Mouse (Mus musculus) left cerebral cortex, adult 9 months (tissue): ENCODE data around the gene Ap1b1.

ENCODE experiments used
- DNase-seq, 2 experiments: peaks; one replicate each; pipeline ENCODE4 v3.0.0; 2022; ENCODE audit warnings: low spot score in 2 of 2

Ap1b1 gene

GRCm38 (mm10) chr11:5032706-5033105 is 46.1 kb downstream of the Ap1b1 start:
- no peak for DNase-seq

GRCm38 (mm10) chr11:5033136-5033535 is 46.5 kb downstream of the Ap1b1 start:
- DNase-seq: no peak

DNA sequence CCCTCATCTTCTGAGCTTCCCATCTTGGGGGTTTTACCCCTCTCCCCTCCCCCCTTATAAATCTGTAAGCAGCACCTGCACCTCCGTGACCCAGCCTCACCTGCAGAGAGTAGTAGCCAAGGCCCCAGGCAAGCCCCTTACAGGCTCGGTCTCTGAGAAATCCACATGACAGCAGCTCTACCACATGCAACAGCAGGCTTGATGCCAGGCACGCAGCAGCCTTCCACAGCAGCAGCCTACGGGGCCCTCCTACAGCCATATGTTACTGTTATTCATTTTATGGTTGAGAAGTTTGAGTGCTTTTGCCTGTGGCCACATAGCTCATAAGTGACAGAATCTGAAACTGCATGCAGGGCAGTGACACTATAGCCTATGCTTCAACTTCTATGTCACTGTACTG is 48.8 kb downstream of the Ap1b1 start:
- peak in 1 of 2 experiments; percentile 86 for DNase-seq

DNA sequence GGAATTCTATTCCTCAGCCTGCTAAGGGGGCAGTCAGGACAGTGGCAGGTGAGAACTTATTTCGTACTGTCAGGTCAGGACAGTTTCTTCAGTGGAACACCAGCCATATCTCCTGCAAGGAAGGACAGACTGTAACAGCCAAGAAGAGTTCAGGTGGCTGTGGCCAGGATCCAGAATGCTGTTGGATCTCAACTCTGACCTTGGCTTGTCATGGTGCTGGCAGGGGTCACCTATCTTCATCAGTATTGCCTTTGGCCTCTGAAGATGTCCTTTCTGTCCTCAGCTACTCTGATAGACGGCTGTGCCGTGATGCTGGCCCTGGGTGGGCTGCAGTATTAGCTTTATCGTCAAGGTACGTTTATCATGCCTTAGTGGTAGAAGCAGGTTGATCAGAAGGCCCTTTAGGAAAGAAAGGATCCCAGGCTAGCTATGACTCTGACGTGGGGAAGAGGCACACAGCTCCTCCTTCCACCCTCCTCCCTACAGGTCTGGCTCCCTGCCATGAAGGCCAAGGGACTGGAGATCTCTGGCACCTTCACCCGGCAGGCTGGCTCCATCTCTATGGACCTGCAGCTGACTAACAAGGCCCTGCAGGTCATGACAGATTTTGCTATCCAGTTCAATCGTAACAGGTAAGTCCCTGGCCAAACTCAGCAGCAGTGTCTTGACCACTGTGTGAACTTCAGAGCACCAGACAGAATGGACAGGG is 50.7 kb downstream of the Ap1b1 start:
- no peak for DNase-seq

DNA sequence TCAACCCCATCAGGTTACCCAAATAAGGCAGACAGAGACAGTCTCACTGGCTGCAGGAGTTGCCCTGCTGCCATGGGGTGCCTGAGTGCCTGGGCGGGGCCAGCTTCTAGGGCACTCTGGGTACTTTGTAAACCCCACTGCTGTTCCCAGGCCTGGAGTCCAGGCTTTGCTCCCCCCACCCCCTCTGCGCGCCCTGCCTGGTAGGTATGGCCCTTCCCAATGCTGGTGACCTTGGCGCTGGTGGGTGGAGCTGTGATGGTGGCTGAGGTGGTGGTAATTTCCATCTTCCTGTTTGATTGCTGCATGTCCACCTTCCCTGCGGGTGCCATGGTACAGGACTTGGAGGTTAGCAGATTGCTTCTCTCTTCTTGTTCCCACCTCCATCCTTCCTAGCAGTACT is 54.0 kb downstream of the Ap1b1 start:
- no peak for DNase-seq

GRCm38 (mm10) chr11:5041144-5041780 is 54.6 kb downstream of the Ap1b1 start:
- peak in 1 of 2 experiments; percentile 79 for DNase-seq

DNA sequence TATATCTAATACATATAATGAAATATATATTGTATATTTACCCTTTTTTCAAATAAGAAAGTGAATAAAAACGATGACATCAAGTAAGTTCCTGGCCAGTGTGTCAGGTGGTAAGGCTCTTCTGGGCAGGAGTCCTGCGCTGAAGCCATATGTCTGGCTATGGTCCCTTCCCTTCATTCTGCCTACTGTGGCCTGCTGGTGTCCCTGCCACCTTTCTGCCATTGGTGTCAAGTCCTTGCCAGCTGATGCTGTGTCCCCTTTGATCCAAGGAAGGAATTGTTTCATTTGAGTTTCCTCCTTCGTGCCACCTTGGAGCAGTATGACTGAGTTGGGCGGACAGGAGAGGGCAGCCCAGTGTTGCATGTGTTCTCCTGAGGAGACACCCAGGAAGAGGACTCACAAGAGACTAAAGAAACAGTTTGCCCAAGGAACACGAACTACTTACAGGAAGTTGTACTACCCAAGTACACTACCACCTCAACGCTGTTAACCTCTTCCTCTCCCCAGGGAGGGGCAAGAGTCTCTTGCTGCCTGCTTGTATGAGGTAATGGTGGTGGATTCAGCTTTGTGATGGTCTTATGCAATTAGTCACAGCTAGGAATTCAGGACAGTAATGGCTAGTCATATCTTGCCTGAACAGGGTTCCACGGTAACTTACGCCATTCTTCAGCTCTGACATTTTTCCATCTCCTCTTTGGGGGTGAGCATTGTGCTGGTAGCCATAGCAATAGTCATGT is 56.2 kb downstream of the Ap1b1 start:
- no peak for DNase-seq

- DNase-seq: peak in 1 of 2 experiments; percentile 67
Measured at GRCm38 (mm10) chr11:5046321-5046926, 59.8 kb downstream of the Ap1b1 start.

- no peak for DNase-seq
Measured at GRCm38 (mm10) chr11:5051629-5052028, 65.0 kb downstream of the Ap1b1 start.

DNA sequence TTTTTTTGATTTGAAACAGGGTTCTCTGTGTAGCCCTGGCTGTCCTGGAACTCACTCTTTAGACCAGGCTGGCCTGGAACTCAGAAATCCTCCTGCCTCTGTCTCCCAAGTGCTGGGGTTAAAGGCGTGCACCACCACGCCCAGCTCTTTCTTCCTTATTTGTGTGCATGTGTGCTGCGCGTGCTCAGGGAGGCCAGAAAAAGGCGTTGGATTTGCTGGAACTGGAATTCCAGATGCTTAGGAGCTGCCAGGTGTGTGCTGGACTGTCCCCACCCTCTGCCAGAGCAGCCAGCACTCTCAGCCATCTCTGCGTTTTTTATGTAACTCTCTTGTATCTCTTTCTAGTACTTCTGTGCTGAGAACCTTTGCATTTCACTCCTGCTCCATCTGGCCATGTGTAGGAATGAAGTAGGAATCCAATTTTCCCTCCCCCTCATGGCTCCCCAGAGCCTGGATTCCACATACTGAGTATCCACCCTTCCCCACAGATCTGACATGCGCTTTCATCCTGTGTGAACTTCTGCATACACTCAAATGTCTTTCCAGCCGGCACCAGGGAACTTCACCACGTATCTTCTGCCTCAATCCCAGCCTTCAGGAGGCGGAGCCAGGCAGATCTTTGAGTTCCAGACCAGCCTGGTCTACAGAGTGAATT is 65.7 kb downstream of the Ap1b1 start:
- DNase-seq: peak in 1 of 2 experiments; percentile 78

DNA sequence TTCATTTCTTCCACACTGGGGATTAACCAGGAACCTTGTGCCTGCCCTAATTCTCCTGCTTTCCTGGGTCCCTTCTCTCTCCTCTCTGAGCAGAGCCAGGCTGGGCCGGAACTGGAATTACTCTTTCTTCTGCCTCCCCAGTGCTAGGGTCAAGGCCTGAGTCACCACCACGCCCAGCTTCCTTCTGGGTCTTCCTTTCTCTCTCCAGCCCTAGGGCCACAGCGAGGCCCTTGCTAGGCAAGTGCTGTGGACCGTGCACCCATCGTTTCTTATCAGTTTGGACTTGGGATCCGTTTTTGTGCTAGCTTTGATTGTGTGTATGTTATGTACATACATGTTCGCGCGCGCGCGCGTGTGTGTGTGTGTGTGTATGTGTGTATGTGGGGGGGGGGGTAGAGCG is 67.5 kb downstream of the Ap1b1 start:
- DNase-seq: no peak

DNA sequence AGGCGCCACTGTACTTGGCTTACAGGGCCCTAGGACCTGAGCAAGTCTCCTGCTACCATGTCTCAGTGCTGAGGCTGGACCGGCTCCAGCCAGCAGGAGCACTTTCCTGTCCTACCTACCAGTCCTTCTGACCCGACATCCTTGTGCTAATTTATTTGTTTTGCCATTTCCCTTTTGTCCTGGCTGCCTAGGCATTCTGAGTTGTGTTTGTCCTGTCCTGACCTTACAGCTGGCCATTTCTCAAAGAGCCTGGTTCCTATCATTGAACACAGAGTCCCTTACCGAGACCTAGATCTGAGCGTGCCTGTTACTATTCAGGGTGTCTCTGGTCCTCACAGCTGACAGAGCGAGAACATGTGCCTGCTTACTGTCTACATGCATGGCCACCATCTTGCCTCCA is 68.2 kb downstream of the Ap1b1 start:
- no peak for DNase-seq

- no peak for DNase-seq
Measured at GRCm38 (mm10) chr11:5055945-5056938, 69.6 kb downstream of the Ap1b1 start.

- no peak for DNase-seq
Measured at GRCm38 (mm10) chr11:5057064-5057463, 70.4 kb downstream of the Ap1b1 start.

DNA sequence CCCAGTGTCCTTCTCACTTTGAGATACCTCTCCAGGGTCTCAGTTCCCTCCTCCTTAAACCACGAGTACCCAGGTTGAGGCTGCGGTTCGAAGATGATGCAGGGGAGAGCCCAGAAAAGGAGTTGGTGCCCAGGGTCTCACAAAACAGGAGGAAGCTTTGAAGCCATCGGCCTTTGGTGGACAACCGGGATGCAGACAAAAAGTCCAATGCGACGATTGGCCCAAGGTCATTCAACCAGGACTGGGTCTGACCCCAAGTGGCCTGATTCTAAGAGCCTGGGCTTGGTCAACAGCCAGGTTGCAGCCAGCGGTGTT is 70.9 kb downstream of the Ap1b1 start:
- DNase-seq: no peak

DNA sequence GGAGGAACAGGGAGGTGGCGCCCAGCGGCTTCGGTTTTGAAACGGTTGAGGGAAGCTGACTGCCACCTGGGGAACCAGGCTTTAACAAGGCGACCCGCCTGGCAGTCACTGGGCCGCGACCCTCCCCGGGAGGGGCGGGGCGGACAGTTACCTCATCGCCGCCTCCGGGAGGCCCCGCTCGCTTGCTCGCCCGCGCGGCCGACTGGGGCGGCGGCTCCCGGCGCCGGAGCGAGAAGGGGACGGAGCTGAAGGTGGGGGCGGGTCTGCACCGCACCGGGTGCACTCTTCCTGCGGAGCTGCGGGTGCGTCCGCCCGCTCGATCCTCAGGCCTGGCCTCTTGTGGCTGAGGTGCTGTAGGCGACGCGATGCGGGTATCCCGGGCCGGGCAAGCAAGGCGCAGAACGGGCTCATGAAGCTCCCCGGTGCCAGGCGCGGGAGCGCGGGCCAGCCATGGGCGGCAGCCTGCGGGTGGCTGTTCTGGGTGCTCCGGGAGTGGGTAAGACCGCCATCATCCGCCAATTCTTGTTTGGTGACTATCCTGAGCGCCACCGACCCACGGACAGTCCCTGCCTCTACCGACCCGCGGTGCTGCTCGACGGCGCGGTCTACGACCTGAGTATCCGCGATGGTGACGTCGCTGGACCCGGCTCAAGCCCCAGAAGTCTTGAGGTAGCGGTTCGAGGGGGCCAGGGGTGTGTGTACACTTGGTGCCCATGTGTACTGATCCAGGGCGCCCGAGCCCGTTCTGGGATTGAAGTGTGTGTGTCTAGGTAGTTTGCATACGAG is 71.4 kb downstream of the Ap1b1 start, which contains the start of gene Rasl10a:
Gene Rasl10a (plus strand): TSS at position 273 of the 786 bp plus-strand sequence.
- peak in 1 of 2 experiments; percentile 43 for DNase-seq

DNA sequence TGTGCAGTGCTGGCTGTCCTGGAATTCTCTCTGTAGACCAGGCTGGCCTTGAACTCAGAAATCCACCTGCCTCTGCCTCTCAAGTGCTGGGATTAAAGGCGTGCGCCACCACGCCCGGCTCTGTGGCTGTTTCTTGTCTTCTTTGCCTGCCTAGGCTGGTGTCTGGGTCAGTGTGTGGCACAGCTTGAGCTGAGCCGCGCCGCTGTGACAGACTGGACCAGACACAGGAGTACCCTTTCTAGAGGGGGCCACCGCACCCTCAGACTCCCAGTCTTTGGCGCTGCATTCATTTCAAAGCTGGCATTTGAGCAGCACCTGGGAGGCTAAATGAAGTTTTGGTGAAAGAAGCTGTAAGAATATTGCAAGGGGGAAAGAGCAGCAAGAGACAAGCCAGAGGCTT is 72.2 kb downstream of the Ap1b1 start:
- DNase-seq: no peak

- DNase-seq: no peak
Measured at GRCm38 (mm10) chr11:5059230-5059629, 72.6 kb downstream of the Ap1b1 start.

DNA sequence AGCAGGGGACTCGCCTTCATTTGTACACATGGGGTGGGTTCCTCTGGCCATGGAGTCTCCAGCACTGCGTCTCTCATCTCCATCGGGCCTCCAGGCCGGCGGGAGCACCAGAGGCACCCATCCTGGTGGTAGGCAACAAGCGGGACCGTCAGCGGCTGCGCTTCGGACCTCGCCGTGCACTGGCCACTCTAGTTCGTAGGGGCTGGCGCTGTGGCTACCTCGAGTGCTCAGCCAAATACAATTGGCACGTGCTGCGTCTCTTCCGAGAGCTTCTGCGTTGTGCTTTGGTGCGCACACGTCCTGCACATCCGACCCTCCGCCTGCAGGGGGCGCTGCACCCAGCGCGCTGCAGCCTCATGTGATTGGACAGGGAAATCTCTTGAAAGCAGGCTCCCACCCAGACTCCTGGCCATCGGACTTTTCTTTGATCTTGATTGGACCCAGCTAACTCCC is 73.1 kb downstream of the Ap1b1 start:
- peak in 1 of 2 experiments; percentile 69 for DNase-seq
